Mouse (Mus musculus): ENCODE results near the gene Itch. TPM values are rescaled to one million over a fixed set of nuclear protein-coding genes. Genes with fewer than 3 reads are reported as not detected.
"Not testable (repeated sequence)": the region's sequence is repeated elsewhere in the genome, so short reads cannot be mapped to it uniquely, and the experiment has no call there.

The Itch gene
- total and polyA plus RNA-seq, 3 experiments: 15.2 to 53.6 (median 18.1) TPM

DNA sequence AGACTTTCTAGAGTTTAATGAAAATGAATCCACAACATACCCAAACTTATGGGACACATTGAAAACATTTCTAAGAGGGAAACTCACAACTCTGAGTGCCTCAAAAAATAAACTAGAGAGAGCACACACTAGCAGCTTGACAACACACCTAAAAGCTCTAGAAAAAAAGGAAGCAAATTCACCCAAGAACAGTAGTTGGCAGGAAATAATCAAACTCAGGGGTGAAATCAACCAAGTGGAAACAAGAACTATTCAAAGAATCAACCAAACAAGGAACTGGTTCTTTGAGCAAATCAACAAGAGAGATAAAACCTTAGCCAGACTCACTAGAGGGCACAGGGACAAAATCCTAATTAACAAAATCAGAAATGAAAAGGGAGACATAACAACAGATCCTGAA is 16.0 kb downstream of the Itch start:
- TF ChIP-seq RCOR1 (IDR thresholded peaks at IDR 0.05; ENCODE audit: low read depth, low read length): 0 out of 2 replicates have a peak, but pooled peaks have one; percentile 29
- TF ChIP-seq EP300 (IDR thresholded peaks at IDR 0.05; ENCODE audit: low read depth in 1 of 2, low read length in 2 of 2): 0 out of 4 replicates have a peak, but pooled peaks of 1 of the 2 experiments have one; percentile 32
- H3K27ac ChIP-seq (ENCODE audit: control insufficient read depth, low read depth, low read length); H3K79me2 ChIP-seq (ENCODE audit: control insufficient read depth, insufficient read depth, low read length, poor library complexity); H3K9me3 ChIP-seq (replicated peaks; ENCODE audit: insufficient read depth, low read length); H3K4me3 ChIP-seq (ENCODE audit: control insufficient read depth in 1 of 2, insufficient read depth in 1 of 2, low read depth in 2 of 2, low read length in 2 of 2); H3K36me3 ChIP-seq (ENCODE audit: control insufficient read depth in 1 of 2, insufficient read depth in 2 of 2, low read length in 2 of 2); H3K4me1 ChIP-seq (ENCODE audit: control insufficient read depth in 1 of 2, insufficient read depth in 2 of 2, low read length in 2 of 2); H3K9ac ChIP-seq (ENCODE audit: control insufficient read depth, low read depth, low read length, poor library complexity, severe bottlenecking); H3K27me3 ChIP-seq (ENCODE audit: control insufficient read depth in 1 of 2, insufficient read depth in 2 of 2, low read length in 2 of 2): not testable (repeated sequence)
- DNase-seq (ENCODE audit: low read depth, low spot score): peak; percentile 40

DNA sequence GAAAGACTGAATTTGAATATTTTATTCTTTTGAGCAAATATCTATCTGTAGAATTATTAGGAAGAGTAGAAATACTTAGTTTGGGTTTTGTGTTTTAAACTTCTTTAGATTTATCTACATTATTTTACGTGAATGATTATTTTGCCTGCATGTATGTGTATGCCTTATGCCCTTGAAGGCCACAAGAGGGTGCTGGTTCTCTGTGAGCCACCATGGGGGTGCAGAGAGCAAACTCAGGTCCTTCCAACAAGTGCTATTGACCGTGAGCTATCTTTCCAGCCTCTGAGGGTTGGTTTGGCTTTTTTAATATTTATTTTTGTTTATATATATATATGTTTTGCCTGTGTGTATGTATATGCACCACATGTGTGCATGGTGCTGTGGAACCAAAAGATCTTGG is 74.1 kb downstream of the Itch start:
- TF ChIP-seq CTCF (IDR thresholded peaks at IDR 0.05 in 2 of 3, conservative IDR thresholded peaks at IDR 0.05 in 1 of 3; ENCODE audit: control insufficient read depth in 1 of 3, insufficient read depth in 1 of 3, low read depth in 2 of 3, low read length in 3 of 3, poor library complexity in 1 of 3, severe bottlenecking in 1 of 3) (peak; percentile 80 to 89 (median 82)), MAZ (IDR thresholded peaks at IDR 0.05; ENCODE audit: low read depth, low read length) (no peak), ZC3H11A (IDR thresholded peaks at IDR 0.05; ENCODE audit: low read depth, low read length) (peak; percentile 76), USF2 (IDR thresholded peaks at IDR 0.05; ENCODE audit: borderline replicate concordance in 1 of 2, insufficient read depth in 1 of 2, low read depth in 1 of 2, low read length in 2 of 2) (no peak), RAD21 (IDR thresholded peaks at IDR 0.05; ENCODE audit: low read depth, low read length) (peak; percentile 82), SMC3 (IDR thresholded peaks at IDR 0.05; ENCODE audit: low read depth, low read length) (peak; percentile 89), MAX (IDR thresholded peaks at IDR 0.05; ENCODE audit: low read length) (no peak)
- peak; percentile 71 for DNase-seq (ENCODE audit: low read depth, low spot score)

GRCm38 (mm10) chr2:155223145-155223544 is 89.8 kb downstream of the Itch start:
- no peak overlapping the region for H3K27ac ChIP-seq (ENCODE audit: control insufficient read depth, low read depth, low read length)
- no peak for DNase-seq (ENCODE audit: low read depth, low spot score)
- no peaks in the 10 kb centered on the region for H3K9me3 ChIP-seq (replicated peaks; ENCODE audit: insufficient read depth, low read length)
- no peaks in the 10 kb centered on the region for H3K27me3 ChIP-seq (ENCODE audit: control insufficient read depth in 1 of 2, insufficient read depth in 2 of 2, low read length in 2 of 2)
- H3K79me2 ChIP-seq (ENCODE audit: control insufficient read depth, insufficient read depth, low read length, poor library complexity): no peaks in the 10 kb centered on the region
- H3K36me3 ChIP-seq (ENCODE audit: control insufficient read depth in 1 of 2, insufficient read depth in 2 of 2, low read length in 2 of 2): peaks cover 2 to 7% of the 10 kb centered on the region in 2 experiments
- no peak overlapping the region for H3K9ac ChIP-seq (ENCODE audit: control insufficient read depth, low read depth, low read length, poor library complexity, severe bottlenecking)
- TF ChIP-seq NELFE (IDR thresholded peaks at IDR 0.05; ENCODE audit: low read depth, low read length) (no peak), EP300 (IDR thresholded peaks at IDR 0.05; ENCODE audit: low read depth in 1 of 2, low read length in 2 of 2) (no peak), MXI1 (IDR thresholded peaks at IDR 0.05; ENCODE audit: low read depth, low read length) (no peak), MAFK (IDR thresholded peaks at IDR 0.05; ENCODE audit: borderline replicate concordance, low read depth, low read length) (no peak), MAZ (IDR thresholded peaks at IDR 0.05; ENCODE audit: low read depth, low read length) (no peak), E2F4 (IDR thresholded peaks at IDR 0.05; ENCODE audit: borderline replicate concordance, low read depth, low read length) (no peak), GATA1 (IDR thresholded peaks at IDR 0.05; ENCODE audit: low read depth, low read length) (no peak)
- peaks cover 4% of the 10 kb centered on the region in 2 experiments; a peak in 2 of 4 replicates for H3K4me1 ChIP-seq (ENCODE audit: control insufficient read depth in 1 of 2, insufficient read depth in 2 of 2, low read length in 2 of 2)
- no peak overlapping the region for H3K4me3 ChIP-seq (ENCODE audit: control insufficient read depth in 1 of 2, insufficient read depth in 1 of 2, low read depth in 2 of 2, low read length in 2 of 2)

More for the DNA sequence above, 74.1 kb downstream of the Itch start:
- Histone ChIP-seq H3K27me3 (ENCODE audit: control insufficient read depth in 1 of 2, insufficient read depth in 2 of 2, low read length in 2 of 2) (no peaks in the 10 kb centered on the region), H3K9me3 (replicated peaks; ENCODE audit: insufficient read depth, low read length) (no peaks in the 10 kb centered on the region), H3K9ac (ENCODE audit: control insufficient read depth, low read depth, low read length, poor library complexity, severe bottlenecking) (no peak overlapping the region), H3K4me1 (ENCODE audit: control insufficient read depth in 1 of 2, insufficient read depth in 2 of 2, low read length in 2 of 2) (no peaks in the 10 kb centered on the region), H3K4me3 (ENCODE audit: control insufficient read depth in 1 of 2, insufficient read depth in 1 of 2, low read depth in 2 of 2, low read length in 2 of 2) (no peak overlapping the region), H3K36me3 (ENCODE audit: control insufficient read depth in 1 of 2, insufficient read depth in 2 of 2, low read length in 2 of 2) (no peaks in the 10 kb centered on the region; a peak in 1 of 4 replicates), H3K27ac (ENCODE audit: control insufficient read depth, low read depth, low read length) (no peak overlapping the region), H3K79me2 (ENCODE audit: control insufficient read depth, insufficient read depth, low read length, poor library complexity) (no peaks in the 10 kb centered on the region)
